Mouse (Mus musculus) lung, adult 2 months (tissue): ENCODE results near the gene F12.

ENCODE experiments used
- CTCF ChIP-seq: fragments of 200-500 bp; IDR thresholded peaks from 2 replicates; pipeline ENCODE4 v1.5.1; 2011; ENCODE audit warnings: mild to moderate bottlenecking, low read length, control low read depth; ENCODE audit not compliant: insufficient read depth
- POLR2A ChIP-seq: fragments of 200-500 bp; IDR thresholded peaks from 2 replicates; pipeline ENCODE4 v1.6.1; 2011; ENCODE audit warnings: low read depth, mild to moderate bottlenecking, control low read depth, low read length, borderline replicate concordance; ENCODE audit errors: extremely low read depth

DNA sequence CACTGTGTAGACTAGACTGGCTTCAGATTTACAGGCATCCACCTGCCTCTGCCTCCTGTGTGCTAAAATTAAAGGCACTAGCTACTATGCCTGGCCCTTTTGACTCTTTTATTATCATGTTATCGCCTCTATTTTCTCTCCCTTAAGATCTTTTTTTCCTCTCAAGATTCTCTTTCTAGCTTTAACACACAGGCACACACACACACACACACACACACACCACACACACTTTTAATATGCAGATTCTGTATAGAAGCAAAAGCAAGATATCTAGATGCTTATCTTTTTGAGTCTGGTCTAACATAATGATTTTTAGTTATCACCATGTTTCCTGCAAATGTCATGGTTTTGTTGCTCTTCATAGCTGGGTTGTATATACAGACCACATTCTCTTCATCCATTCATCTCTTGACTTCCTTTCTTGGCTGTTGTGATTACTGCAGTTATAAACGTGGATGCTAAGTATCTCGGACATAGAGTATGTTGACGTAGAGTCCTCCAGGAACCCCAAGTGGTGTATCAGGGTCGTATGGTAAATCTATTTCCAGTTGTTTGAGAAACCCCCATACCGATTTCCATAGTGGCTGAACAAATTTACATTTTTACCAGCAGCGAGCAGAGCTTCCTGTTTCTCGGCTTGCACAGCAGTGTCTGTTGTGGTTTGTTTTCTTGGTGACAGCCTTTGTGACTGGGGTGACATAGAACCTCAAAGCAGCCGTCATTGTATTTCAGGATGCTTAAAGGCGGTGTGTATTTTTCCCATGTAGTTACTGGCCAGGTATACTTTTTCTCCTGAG, 5.5 kb upstream of the F12 start:
- TF ChIP-seq POLR2A, result no peak
- TF ChIP-seq CTCF, result no peak
